Mouse (Mus musculus): ENCODE measurements at regions not wholly inside any gene's neighbourhood (a gene's known extent, or its start where the extent isn't known, plus 50 kb on each side); places are given as distances from the start of the nearest gene placed in this dataset.

DNA sequence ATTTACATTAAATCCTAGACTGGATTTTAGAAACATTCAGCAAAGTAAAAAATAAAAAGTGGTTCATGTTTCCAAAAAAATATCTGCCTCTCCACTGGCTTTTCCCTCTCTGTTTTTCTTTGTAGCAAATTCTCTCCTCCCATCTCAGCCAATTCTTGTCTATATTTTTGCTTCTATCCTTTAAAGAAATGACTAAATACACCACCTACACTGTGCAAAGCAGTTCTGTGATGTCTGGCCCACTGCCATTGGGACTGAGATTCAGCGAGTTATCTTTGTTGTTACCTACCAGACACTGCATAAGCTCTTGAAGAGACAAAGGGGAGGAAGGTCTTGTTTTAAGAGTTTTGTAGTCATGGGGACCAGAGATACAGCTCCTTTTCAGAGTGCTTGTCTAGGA is 835.8 kb upstream of the Klhl29 start:
- TF ChIP-seq POLR2A (IDR thresholded peaks at IDR 0.05; ENCODE audit: low read depth, low read length) (no peak), CTCF (IDR thresholded peaks at IDR 0.05; ENCODE audit: borderline replicate concordance, insufficient read depth, low read length) (no peak)

DNA sequence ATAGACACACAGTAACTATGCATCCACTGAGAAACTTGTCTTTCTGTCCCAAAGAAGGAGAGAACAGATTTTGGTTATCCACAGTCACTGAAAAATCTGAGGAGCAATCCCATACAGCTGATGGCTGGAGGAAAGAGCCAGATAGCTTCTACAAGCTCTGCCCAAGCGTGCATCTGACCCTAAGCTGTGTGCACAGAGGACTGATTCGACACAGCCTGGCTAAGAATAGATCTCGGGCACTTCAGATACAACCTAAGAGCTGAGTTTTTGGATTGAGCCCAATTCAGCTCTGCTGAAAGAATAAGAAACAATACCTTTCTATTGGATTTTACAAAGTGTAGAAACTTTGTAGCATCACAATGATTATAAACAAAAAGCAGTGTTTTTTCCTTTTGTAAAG is 813.8 kb upstream of the Klhl29 start:
- H3K4me3 ChIP-seq (ENCODE audit: insufficient read depth, low read length), result no peak overlapping the region
- no peak for TF ChIP-seq CTCF (IDR thresholded peaks at IDR 0.05; ENCODE audit: borderline replicate concordance, insufficient read depth, low read length)
- TF ChIP-seq POLR2A (IDR thresholded peaks at IDR 0.05; ENCODE audit: low read depth, low read length), result no peak
- no peaks in the 10 kb centered on the region for H3K4me1 ChIP-seq (ENCODE audit: control insufficient read depth, insufficient read depth, low read length)
- no peak overlapping the region for H3K27ac ChIP-seq (ENCODE audit: insufficient read depth, low read length)

More for the DNA sequence above, 835.8 kb upstream of the Klhl29 start:
- Histone ChIP-seq H3K4me3 (ENCODE audit: insufficient read depth, low read length) (no peak overlapping the region), H3K27ac (ENCODE audit: insufficient read depth, low read length) (no peak overlapping the region), H3K4me1 (ENCODE audit: control insufficient read depth, insufficient read depth, low read length) (no peaks in the 10 kb centered on the region)

DNA sequence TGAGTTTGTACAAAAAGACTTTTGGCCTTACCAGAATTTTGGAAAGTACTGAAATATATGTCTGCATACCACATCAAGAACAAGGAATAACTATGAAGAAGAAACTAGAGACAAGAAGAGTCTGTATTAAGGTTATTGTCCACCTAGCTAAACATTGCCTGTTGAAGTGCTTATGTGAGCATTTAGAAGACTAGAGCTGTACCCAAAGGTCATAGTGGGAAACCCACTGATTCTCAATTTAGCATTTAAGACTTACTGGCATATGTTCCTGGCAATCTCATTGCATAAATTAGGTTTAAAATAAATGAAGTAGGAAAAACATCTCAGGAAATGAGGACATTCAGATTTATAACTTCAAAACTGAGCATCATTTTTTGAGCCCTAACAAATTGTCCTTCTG is 793.3 kb upstream of the Klhl29 start:
- no peak overlapping the region for H3K4me3 ChIP-seq (ENCODE audit: insufficient read depth, low read length)
- H3K27ac ChIP-seq (ENCODE audit: insufficient read depth, low read length), result no peak overlapping the region
- no peaks in the 10 kb centered on the region for H3K4me1 ChIP-seq (ENCODE audit: control insufficient read depth, insufficient read depth, low read length)
- TF ChIP-seq POLR2A (IDR thresholded peaks at IDR 0.05; ENCODE audit: low read depth, low read length) (no peak), CTCF (IDR thresholded peaks at IDR 0.05; ENCODE audit: borderline replicate concordance, insufficient read depth, low read length) (no peak)

DNA sequence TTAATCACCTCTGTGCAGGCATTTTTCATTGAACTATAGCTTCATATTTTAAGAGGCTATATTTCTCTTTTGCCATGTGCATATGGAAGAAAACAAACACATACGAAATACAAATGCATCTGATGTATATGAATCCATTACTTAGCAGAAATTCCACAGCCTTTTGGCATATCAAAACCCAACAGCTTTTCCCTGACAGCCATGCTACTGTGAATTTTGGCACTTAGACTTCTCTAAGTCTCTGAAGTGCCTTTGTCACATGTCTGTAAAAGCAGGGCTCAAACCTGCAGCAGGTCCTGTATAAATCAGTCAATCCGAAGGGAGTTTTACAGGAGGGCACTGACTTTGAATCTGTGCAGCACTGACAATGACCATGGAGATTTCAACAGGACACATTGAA is 778.8 kb upstream of the Klhl29 start:
- H3K4me3 ChIP-seq (ENCODE audit: insufficient read depth, low read length), result no peak overlapping the region
- no peaks in the 10 kb centered on the region for H3K4me1 ChIP-seq (ENCODE audit: control insufficient read depth, insufficient read depth, low read length)
- no peak for TF ChIP-seq POLR2A (IDR thresholded peaks at IDR 0.05; ENCODE audit: low read depth, low read length)
- no peak for TF ChIP-seq CTCF (IDR thresholded peaks at IDR 0.05; ENCODE audit: borderline replicate concordance, insufficient read depth, low read length)
- no peak overlapping the region for H3K27ac ChIP-seq (ENCODE audit: insufficient read depth, low read length)

DNA sequence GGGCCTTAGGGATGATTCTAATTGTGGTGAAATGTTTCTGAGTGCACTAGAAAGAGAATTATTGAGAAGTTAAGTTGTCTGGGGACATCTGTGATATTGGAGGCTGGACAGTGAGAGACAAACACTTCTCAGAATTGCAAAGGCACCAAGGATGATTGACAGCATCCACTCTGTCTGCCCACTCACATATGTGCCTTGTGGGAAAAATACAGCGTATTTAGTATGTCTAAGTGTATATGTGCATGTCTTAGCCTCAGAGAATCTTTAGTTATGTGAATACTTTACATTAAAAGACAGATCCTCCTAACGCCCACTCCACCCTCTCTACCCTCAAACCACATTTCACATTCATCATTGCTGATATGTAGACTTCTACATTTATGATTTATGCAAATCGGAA is 776.0 kb upstream of the Klhl29 start:
- no peak overlapping the region for H3K4me3 ChIP-seq (ENCODE audit: insufficient read depth, low read length)
- H3K4me1 ChIP-seq (ENCODE audit: control insufficient read depth, insufficient read depth, low read length), result no peaks in the 10 kb centered on the region
- no peak overlapping the region for H3K27ac ChIP-seq (ENCODE audit: insufficient read depth, low read length)
- TF ChIP-seq POLR2A (IDR thresholded peaks at IDR 0.05; ENCODE audit: low read depth, low read length), result no peak
- no peak for TF ChIP-seq CTCF (IDR thresholded peaks at IDR 0.05; ENCODE audit: borderline replicate concordance, insufficient read depth, low read length)

DNA sequence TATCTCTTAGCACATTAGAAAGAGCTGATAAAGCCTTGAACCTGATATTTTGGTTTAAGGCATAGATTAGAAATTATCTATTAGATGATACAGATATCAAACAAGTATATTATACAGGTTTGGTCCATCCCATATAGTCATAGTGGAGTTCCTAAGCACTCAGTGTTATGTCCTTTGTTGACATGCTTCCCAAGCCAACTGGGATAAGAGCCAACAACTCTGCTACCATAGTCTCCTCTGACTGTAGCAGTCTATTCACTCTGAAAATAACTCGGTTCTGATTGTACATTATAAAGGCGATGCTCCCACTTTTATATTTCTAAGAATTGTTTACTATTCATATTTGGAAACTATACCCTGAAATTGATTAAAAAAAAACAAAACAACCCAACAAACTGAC is 757.0 kb upstream of the Klhl29 start:
- Histone ChIP-seq H3K27ac (ENCODE audit: insufficient read depth, low read length) (no peak overlapping the region), H3K4me3 (ENCODE audit: insufficient read depth, low read length) (no peak overlapping the region), H3K4me1 (ENCODE audit: control insufficient read depth, insufficient read depth, low read length) (no peaks in the 10 kb centered on the region)
- TF ChIP-seq CTCF (IDR thresholded peaks at IDR 0.05; ENCODE audit: borderline replicate concordance, insufficient read depth, low read length) (no peak), POLR2A (IDR thresholded peaks at IDR 0.05; ENCODE audit: low read depth, low read length) (no peak)

DNA sequence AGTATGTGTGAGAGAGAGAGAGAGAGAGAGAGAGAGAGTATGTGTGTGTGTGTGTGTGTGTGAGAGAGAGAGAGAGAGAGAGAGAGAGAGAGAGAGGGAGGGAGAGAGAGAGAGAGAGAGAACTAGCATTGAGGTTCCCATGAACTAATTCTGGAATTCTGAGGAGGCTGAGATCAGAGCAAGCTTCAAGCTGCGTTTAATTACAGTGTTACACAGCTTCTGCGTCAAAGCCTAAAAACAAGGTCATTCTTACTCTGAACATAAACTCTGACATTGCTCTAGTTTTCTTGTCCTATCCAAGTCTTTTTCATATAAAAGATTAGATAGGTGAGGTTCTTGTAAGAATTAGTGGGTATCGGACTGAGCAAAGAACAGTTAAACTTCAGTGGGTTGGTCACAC is 744.1 kb upstream of the Klhl29 start:
- TF ChIP-seq POLR2A (IDR thresholded peaks at IDR 0.05; ENCODE audit: low read depth, low read length) (no peak), CTCF (IDR thresholded peaks at IDR 0.05; ENCODE audit: borderline replicate concordance, insufficient read depth, low read length) (no peak)
- no peaks in the 10 kb centered on the region for H3K4me1 ChIP-seq (ENCODE audit: control insufficient read depth, insufficient read depth, low read length)
- H3K27ac ChIP-seq (ENCODE audit: insufficient read depth, low read length), result no peak overlapping the region
- no peak overlapping the region for H3K4me3 ChIP-seq (ENCODE audit: insufficient read depth, low read length)

DNA sequence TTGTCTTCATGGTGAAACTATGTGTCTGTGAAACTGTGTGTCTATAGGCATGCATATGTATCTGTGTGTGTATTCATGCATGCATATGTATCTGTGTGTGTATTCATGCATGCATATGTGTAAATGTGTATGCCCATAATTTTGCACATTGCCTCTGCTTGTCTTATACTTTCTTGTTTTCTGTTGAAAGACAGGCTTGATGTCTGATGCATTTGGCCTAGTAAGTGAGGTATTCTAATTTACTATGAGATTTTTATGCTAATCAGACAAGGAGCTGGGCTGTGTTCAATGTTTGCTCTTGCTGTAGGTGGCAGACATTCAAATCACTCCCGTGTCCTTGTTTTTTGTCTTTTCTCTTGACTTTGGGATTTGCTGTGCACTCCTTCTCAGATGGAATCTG is 739.8 kb upstream of the Klhl29 start:
- Histone ChIP-seq H3K4me1 (ENCODE audit: control insufficient read depth, insufficient read depth, low read length) (peaks cover 2% of the 10 kb centered on the region; the same call in 1 of the 2 replicates), H3K27ac (ENCODE audit: insufficient read depth, low read length) (no peak overlapping the region), H3K4me3 (ENCODE audit: insufficient read depth, low read length) (no peak overlapping the region)
- TF ChIP-seq CTCF (IDR thresholded peaks at IDR 0.05; ENCODE audit: borderline replicate concordance, insufficient read depth, low read length) (no peak), POLR2A (IDR thresholded peaks at IDR 0.05; ENCODE audit: low read depth, low read length) (no peak)

DNA sequence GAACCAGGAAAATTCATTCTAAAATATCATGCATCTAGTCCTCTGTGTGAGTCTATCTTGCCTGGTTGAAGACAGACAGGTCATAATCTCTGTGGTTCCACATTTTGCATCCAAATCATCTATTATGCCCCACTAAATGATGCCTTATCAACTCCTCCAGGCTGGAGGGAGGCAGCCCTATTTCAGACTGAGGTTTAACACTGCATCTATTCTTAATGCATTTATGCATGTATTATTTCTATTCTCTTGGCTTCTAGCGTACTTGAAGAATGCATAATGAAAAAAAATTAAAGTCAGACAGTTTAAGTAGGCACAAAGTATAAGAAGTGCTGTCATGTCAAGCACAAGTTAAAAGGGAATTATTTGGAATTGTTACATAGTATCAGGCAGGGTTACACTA is 721.8 kb upstream of the Klhl29 start:
- no peak overlapping the region for H3K4me3 ChIP-seq (ENCODE audit: insufficient read depth, low read length)
- H3K4me1 ChIP-seq (ENCODE audit: control insufficient read depth, insufficient read depth, low read length), result no peaks in the 10 kb centered on the region
- no peak overlapping the region for H3K27ac ChIP-seq (ENCODE audit: insufficient read depth, low read length)
- TF ChIP-seq CTCF (IDR thresholded peaks at IDR 0.05; ENCODE audit: borderline replicate concordance, insufficient read depth, low read length) (no peak), POLR2A (IDR thresholded peaks at IDR 0.05; ENCODE audit: low read depth, low read length) (no peak)

DNA sequence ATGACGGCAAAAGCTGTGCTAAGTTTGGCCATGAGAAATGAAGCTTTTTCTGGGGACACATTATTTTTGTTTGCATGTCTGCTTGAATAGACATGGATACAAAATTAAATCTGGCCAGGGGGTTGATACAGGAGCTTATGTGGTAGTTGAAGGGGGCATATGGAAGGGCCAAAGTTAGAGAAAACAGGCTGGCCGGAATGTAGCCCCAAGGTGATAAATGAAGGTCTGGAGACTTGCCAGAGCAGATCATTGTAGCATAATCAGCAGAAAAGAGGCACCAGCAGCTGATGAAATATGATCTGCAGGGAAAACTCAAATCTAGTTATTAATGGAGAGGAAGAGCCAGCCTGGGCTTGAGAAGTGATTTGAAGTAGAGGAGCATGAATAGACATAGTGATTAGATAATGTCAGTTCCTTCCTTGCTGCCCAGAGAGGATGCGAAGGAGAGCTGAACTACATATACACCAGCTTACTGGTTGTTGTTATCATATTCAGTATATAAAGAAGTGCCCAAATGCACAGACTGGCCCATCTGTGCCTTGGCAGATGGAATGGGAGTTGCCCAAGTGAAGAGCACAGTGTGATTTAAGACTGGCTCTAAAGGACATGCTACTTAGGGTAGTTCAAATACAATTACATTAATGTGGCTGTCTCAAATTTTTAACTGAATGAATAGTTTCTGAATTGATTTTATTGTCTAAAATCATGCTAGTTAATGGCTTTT is 712.3 kb upstream of the Klhl29 start:
- TF ChIP-seq POLR2A (IDR thresholded peaks at IDR 0.05; ENCODE audit: low read depth, low read length), result no peak
- Histone ChIP-seq H3K4me3 (ENCODE audit: insufficient read depth, low read length) (no peak overlapping the region), H3K4me1 (ENCODE audit: control insufficient read depth, insufficient read depth, low read length) (no peaks in the 10 kb centered on the region), H3K27ac (ENCODE audit: insufficient read depth, low read length) (no peak overlapping the region)

DNA sequence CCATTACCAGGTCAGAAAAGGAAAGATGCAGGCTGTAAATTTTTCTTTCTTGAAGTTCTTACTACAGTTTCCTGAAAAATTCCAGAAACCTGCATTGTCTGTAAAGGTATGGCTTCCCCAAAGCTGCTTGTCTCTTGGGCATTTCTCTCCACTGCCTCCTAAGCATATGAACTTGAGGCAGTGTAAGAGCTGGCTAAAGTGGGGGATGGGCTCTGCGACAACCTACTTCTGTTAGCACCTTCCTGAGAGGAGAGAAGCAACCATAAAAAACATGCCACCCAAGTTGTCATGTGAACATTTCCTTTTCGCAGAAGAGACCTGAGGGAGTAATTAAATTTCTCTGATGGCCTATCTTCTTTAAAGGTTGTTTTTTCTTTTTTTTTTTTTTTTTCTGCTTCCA is 711.6 kb upstream of the Klhl29 start:
- TF ChIP-seq POLR2A (IDR thresholded peaks at IDR 0.05; ENCODE audit: low read depth, low read length), result no peak
- no peak for TF ChIP-seq CTCF (IDR thresholded peaks at IDR 0.05; ENCODE audit: borderline replicate concordance, insufficient read depth, low read length)
- H3K27ac ChIP-seq (ENCODE audit: insufficient read depth, low read length), result no peak overlapping the region
- H3K4me3 ChIP-seq (ENCODE audit: insufficient read depth, low read length), result no peak overlapping the region
- no peaks in the 10 kb centered on the region for H3K4me1 ChIP-seq (ENCODE audit: control insufficient read depth, insufficient read depth, low read length)
